Mouse (Mus musculus) thymus, adult 18-20 months (tissue): Measurements from ENCODE around the gene Nup93.

Source experiments
- DNase-seq, 2 experiments: peaks; one replicate each; pipeline ENCODE4 v3.0.0; 2022; ENCODE audit warnings: mixed read lengths in 2 of 2

The Nup93 gene

DNA sequence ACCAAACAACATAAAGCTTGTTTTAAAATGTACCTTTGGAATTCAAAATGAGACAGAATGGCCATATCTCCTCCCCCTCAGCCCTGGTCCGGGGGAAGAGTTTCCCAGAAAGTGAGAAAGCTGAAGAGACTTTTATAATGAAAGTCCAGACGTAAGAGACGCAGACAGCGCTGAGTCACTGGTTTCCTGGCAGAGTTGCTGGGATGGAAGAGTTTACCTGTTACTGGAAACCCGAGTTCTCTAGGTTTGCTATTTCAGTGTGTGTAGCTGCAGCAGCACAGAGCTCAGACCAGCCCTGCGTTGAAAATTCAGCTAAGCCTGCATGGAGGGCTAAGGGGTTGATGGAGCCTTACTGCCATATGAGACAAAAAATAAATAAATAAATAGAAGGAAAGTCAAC is 108.7 kb downstream of the Nup93 start:
- DNase-seq: no peak

DNA sequence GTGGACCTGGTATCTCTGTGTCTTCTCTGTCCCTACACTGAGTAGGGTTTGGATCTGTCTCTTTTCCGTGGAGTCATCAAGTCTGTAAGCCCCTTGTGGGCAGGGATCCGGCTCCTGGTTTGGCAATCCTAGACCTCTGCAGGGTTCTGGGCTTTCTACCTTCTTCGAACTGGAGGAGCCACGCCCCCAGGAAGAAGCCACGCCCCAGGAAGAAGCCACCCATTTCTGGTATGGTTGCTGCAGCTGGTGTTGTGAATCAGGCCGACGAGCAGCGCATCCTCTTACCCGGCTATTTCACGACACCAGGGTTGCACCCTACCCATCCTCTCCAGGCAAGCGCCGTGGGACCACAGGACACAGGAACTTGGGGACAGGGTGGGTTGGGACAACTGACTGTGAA is 109.7 kb downstream of the Nup93 start:
- DNase-seq: peak in 1 of 2 experiments; percentile 13

DNA sequence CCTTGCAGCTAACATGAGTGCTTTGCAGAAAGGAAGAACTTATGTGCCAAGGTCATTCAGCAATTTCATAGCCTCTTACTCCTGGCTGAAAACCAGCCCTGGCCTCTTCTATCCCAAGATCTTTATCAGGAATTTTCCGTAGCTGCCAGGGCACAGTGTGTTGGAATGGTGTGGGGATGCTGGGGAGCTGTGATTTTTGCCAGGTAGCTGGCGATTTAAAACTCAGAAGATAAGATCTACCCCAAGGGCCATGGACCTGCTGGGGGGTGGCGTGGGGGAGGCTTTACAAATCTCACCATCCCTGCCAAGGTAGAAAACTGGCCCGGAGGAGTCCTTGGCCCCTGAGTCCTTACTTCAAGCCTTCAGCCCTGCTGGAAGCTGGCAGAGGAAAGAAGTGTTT is 111.7 kb downstream of the Nup93 start:
- DNase-seq: no peak

DNA sequence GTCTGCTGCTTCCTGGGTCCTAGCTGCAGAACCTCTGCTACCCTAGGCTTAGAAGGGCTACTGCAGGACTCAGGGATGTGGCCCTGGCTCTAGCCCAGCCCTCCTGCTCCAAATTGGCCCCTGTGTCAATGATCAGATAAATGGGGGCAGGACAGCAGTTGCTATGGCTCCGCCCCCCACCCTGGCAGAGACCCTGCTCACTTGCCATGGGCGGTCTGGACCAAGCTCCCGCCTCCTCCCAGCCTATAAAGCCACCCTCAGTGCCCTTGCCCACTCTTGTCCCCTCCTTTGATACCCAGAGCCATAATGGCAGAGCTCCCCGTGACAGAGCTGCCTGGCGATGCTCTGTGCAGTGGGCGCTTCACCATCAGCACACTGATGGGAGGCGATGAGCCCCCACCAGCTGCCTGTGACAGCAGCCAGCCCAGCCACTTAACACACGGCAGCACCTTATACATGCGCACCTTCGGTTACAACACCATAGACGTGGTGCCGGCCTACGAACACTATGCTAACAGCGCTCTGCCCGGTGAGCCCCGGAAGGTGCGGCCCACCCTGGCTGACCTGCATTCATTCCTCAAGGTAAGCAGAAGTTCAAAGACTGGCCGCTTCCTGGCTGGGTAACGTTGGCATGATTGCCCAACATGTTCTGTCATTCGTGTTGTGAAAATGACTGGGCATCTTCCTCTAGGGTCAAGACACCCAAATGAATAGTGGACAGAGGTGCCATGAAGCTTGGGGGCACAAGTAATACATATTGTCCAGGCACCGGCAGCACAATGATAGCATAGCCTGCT is 114.8 kb downstream of the Nup93 start, which contains the start of gene Slc12a3:
Gene Slc12a3 (plus strand): TSS at position 270 of the 797 bp plus-strand sequence.
- no peak for DNase-seq

DNA sequence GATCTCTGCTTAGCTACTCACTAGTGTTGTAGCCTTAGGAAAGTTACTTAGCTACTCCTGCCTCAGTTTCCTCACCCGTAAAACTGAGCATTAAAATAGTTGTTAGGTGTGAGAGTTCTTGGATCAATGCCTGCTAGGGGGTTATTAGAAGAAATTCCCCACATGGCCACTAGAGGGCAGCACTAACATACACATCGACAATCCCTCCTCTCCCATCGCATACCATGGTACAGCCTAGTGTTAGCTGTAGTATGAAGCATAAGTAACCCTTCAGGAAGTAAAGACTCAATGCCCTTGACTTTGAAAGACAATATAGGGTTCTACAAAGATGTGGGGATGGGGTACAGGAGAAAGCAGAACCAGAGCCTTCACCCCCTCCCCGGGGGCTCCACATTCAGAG is 116.4 kb downstream of the Nup93 start:
- DNase-seq: no peak

DNA sequence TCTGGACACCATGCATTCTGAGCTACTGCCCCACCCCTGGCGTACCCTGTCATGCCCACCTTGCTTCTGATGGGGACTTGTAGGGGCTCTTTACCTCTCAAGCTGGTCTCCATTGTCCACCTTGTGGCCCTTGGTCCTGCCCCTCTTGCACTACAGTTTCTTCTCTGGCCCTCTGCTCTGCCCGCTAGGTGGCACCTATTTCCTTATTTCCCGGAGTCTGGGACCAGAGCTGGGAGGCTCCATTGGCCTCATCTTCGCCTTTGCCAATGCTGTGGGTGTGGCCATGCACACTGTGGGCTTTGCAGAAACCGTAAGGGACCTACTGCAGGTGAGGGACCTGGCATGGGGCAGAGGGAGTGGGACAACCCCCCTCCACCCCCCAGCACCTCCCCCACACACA is 119.0 kb downstream of the Nup93 start:
- DNase-seq: no peak

DNA sequence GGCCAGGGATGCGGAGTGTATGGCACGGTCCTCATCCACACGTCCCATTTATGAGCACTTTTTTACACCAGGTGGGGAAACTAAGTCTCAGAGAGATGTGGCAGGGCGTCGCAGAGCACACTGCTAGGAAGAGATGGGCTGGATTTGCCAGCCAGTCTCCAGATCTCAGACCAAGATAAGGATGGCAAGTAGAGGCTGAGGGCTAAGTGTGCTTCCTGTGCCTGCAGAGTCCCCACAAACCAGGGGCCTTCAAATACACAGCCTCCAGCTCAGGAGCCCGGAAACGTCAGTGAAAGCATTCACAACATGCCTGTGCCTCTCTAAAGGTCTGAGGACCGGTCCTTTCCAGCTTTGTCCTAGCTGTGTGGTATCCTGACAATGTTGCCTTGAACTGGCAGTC is 123.2 kb downstream of the Nup93 start:
- no peak for DNase-seq

DNA sequence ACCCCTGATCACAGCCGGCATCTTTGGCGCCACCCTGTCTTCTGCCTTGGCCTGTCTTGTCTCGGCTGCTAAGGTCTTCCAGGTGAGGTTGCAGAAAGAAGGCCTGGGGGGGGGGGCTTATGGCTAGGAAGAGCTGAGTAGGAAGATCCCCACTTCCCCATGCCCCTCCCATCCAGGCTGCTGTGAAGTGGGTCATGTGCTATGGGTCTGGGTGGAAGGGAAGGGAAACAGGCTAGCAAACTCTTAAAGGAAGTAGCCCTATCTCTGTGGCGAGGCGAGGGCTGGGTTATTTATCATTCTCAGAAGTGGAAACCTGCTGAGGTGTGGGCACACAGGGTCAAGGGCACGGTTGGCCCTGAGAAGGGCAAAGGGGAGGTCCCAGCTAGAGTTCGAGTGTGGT is 126.4 kb downstream of the Nup93 start:
- DNase-seq: no peak

DNA sequence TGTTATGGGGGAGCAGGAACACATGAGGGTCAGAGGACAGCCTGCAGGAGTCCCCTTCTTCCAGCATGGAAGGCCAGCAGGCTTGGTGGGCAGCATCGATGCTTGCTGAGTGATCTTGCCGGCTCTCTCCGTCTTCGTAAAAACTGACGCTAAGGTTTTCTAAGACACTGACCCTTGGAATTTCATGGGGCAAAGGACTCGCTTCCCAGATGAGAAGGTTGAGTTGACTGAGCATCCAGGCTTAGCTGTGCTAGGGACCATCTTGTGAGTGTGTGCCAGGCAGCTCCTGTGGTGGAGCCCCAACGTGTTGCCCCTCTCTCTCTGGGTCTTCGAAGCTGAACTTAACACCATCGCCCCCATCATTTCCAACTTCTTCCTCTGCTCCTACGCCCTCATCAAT is 128.3 kb downstream of the Nup93 start:
- DNase-seq: no peak

DNA sequence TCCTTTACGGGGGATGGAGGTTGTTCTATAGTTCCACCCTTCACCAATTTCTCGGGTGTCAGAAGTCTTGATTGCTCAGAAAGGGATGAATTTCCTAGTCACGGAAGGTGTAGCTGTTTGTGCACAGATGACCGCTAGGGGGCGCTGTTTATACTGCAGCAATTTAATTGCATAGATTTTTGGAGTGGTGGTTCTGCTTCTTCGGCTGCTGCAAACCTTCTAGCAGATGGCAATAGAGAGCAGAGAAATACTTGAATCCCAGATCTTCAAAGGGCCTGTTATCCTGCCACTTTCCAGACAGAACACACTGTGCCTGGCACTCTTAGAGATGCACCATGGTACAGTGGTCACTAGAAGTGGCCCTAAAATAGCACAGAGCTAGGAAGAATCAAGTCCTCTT is 128.9 kb downstream of the Nup93 start:
- DNase-seq: peak; percentile 46 to 66

DNA sequence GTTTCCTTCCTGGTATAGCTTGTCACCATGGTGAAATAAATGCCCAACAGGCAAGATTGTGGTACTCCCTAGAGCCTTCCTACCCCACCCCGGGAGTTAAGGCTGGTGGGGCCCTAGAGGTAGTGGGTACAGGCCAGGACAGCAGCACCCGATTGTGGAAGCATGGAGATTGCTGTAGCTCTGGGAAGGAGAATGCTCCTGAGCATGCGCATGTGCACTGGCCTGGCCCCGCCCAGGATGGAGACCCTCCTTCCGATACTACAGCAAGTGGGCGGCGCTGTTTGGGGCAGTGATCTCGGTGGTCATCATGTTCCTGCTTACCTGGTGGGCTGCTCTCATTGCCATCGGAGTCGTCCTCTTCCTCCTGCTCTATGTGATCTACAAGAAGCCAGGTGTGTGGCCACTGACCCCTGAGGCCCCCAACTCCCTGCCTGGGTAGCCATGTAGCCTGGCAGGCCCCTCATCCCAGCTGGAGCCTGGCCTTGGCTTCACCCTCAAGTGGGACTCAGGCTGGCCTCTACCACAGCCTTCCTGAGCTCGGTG is 129.5 kb downstream of the Nup93 start:
- no peak for DNase-seq

DNA sequence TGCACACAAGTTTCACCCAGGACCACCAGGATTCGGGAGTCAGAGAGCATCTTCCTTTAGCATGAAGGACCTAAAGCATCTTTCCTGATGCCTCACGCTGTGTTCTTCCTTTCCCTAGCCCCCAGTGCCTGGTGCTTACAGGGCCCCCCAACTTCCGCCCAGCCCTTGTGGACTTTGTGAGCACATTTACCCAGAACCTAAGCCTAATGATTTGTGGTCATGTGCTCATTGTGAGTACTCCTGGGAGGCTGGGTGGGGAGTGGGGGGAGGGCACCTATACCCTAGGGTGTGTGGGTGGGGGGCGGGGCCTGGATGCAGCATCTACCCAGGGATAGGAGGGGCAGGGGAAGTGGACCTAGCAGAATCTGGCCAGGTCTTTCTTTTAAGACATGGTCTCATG is 131.3 kb downstream of the Nup93 start:
- no peak for DNase-seq

DNA sequence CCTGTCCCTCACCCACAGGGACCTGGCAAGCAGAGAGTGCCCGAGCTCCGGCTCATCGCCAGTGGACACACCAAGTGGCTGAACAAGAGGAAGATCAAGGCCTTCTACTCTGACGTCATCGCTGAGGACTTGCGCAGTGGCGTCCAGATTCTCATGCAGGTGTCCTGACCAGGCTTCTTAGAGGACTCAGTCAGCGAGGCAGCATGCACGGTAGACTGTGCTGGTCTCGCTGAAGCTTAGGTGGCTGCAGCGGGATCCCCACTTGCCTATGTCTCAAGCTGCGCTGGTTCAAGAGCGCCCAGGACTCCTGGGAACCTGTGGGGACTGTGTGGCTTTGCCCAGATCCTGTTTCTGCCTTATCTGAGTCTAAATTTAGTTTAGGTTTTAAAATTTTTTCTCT is 131.9 kb downstream of the Nup93 start:
- DNase-seq: no peak

DNA sequence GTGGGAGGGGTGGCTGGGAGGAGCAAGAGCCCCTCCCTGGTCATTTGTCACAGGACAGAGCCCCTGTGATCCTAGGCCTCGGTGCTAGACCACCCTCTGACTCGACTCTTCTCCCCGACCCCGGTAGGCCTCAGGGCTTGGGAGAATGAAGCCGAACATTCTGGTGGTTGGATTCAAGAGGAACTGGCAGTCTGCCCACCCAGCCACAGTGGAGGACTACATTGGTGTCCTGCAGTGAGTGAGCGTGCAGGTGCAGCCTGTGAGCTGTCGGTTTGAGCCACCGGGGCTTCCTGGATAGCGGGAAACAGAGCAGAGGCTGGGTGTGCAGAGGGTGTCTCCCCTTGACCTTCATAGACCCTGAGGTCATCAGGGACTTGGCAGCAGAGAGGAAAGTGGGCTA is 134.1 kb downstream of the Nup93 start:
- DNase-seq: peak in 1 of 2 experiments; percentile 34

DNA sequence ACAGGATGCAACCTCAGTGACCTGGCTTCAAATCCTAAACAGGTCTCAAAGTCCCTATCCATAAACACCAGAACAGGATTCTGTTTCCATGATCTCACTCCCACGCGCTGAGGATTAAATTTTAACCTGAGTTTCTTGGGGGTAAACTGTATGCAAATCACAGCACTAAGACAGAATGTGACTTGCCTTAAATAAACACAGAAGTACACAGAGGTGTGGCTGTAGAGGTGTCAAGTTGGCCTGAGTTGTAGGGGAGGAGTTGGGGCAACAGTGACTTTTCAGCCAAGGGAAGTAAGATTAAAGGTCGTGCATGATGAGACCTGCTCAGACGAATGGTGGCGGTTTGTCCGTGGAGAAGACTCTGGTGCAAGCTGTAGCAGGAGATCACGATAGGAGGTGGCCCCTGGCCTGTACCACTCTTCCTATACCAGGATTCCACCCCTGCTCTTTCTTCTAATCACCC is 139.7 kb downstream of the Nup93 start:
- no peak for DNase-seq

DNA sequence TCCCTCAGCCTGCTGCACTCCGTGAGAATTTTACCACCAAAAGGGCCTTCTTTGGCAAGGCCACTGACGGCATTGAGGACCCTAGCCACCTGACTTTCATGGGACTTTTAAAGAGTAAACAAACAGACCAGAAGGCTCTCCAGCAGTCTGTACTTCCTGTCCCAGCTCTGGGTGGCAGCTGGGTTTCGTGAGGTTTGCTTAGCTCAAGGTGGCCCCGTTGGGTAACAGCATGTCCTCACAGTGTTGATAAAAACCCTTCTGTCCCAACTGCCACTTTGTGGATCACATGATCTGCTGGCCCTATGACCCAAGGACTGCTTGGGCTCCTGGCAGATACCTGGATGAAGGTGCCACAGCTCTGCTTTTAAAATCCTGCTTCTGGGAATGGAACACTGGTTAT is 140.2 kb downstream of the Nup93 start:
- peak; percentile 38 to 70 for DNase-seq

DNA sequence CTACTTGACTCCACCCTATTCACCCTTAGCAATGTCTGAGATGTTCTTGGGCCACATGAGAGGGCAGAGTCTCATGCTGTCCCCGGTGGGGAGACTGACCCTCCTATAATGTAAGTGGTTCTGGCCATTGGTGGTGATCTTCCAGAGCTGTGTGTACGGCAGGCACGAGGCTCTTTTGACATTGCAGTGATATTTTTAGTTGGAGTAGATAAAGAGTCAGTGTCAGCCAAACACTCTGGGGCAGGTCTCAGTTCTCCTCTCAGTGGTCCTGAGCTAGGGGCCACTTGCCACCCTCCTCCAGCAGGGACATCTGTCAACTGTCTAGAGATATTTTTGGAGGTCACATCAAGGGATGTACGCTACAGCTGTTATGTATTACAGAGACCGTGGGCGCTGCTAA is 142.9 kb downstream of the Nup93 start:
- DNase-seq: no peak

DNA sequence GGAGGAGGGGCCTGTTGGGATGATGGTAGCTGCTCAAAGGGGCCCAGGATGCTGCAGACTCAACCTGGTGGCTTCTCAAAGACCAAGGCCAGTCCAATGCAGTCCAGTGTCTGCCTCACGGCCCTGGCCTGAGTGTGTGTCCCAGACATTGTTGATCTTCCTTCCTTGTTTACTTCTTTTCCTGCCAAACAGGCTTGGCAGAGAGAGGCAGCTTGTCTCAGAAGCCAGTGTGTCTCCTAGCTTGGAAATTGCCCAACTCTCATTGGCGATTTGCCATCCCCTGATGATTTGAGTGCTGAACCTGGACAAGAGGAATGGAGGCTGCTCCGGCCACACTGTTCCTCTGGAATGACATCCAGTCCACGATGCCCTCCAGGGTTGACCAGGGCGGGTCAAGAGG is 144.2 kb downstream of the Nup93 start:
- DNase-seq: no peak

DNA sequence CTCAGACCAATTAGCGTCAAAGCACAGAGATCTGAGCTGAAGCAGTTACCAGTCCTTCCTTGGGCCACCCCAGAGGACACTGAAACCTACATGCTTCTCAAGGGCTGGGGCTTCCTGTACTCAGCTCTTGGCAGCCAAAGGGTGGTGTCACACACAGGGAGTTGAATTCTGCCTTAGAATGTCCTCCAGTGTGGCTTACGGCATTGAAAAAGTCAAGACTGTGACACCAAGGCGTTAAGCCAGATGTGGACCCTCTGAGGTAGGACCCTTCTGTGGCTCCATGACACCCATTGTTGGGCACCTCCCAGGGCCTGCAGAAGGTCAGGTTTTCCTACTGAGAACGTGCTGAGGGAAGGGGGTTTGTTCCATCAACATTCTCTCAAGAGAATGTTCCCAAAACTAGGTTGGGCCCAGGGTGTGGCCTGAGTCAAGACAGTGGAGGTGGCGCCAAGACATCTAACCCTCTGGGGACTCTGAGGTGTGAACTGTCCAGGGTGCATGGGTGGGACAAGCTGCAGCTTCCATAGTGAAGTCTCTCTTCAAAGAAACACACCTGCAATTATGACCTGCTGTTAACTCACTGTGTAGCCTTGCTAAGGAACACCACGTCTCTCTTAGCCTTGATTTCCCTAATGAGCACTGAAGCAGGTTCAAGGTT is 147.5 kb downstream of the Nup93 start:
- no peak for DNase-seq

DNA sequence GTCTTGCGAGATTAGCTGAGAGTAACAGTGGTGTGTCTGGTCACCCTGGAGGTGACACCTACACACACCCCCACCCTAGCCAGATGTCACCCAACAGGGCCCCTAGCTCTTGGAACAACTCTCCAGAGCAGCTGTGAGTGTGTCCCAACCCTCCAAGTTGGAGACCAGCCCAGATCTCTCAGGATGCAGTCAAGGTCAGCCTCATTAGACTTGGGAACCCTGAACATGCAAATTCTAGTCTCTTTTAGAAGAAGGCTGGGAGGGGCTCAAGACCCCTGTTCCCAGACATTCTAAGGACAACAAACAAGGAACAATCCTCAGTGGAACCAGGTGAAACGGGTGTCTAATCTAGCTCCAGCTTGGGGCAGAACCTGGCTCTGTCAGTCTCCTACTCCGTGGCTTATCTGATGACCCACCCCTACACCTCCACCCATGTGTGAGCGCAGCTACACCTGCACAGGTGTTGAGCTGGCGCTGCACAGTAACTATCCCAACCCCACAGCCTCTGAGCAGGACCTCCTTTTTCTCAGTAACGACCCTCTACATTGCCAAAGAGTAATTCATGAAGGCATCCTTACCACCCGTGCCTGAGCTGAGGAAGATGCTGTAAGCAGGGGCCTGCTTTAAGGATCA is 148.4 kb downstream of the Nup93 start:
- DNase-seq: no peak

DNA sequence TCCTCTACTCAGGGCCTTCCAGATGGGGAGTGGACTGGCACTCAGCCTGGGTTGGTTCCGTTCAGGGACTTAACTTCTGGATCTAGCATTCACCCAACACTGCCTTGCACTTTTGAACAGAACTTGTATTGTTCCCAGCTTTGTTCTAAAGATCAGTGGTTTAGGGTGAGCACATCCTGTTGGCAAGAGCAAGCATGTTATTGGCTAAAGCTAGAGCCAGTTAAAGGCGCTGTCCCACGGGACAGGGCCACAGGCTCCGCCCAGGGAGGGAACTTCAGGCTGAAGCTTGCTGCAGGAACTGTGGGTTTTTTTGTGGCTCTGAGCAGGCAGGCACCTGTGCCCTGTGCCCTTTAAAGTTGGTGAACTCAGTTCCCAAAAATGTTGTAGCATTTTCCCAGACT is 148.9 kb downstream of the Nup93 start:
- peak; percentile 84 to 94 for DNase-seq

DNA sequence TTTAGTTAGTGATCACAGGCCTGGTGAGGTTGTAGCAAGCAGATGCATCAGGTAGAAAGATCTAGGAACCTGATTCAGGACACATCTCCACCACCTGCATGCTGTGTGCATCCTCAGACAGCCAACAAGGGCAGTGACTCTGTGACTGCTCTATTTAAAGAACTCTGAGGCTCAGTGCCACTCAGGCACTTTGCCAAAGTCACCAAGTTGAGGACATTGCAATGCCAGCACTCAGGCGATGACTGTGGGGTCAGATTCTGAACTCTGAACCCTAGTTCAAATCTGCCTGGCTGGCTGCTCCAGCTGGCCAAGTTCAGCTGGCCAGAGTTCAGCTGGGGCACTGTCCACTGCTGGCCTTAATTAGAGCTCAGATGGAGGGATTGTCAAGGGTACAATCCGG is 149.5 kb downstream of the Nup93 start:
- DNase-seq: peak in 1 of 2 experiments; percentile 45

DNA sequence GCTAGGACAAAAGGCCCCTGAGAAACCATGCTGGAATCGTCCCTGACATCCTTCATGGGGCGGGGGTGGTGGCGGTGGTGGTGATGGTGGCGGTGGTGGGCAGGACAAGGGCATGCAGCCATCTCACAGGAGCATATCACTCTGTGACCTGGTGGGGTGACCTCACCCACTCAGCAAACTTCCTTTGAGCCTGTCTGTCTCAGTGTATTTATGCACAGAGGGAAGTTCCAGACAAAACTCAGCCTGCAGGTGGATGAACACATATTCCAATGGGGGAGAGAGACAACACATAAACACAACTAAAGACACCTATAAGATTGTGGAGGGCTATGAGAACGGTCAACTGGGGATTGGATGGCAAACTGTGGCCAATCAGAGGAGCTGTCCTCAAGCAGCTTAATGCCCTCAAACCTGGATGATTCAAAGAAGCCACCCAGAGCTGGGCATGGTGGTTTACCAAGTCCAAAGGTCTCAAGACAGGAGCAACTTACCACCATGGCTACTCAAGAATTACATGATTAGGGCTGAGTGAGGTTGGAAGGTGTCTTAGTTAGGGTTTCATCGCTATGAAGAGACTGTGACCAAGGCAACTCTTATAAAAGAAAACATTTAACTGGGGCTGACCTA is 150.4 kb downstream of the Nup93 start:
- no peak for DNase-seq
